Mouse (Mus musculus) limb, embryonic 14.5 days (tissue): ENCODE results near the gene Snrnp40. TPM values are rescaled to one million over a fixed set of nuclear protein-coding genes. Genes with fewer than 3 reads are reported as not detected.

Source experiments
- ATAC-seq: fragments of 200-750 bp; cut with Nextera tagmentation; 2 replicates; pipeline ENCODE4 v1.8.0; 2017; ENCODE audit warnings: low read depth, moderate number of reproducible peaks, moderate TSS enrichment; ENCODE audit not compliant: low FRiP score
- DNase-seq: peaks from one replicate; pipeline ENCODE4 v3.0.0-alpha.2; 2015; ENCODE audit warnings: low spot score
- H3K27ac ChIP-seq: fragments of 300-500 bp; sonication (generic); replicated peaks from 2 replicates; pipeline ENCODE4 v1.5.1; 2014; ENCODE audit warnings: low read depth, mild to moderate bottlenecking, low read length, moderate library complexity, mixed read lengths
- H3K27me3 ChIP-seq: fragments of 300-500 bp; sonication (generic); 2 replicates; pipeline ENCODE4 v1.6.1; 2014; ENCODE audit warnings: low read length, mixed read lengths; ENCODE audit not compliant: control insufficient read depth, insufficient read depth
- H3K36me3 ChIP-seq: fragments of 300-500 bp; sonication (generic); 2 replicates; pipeline ENCODE4 v1.6.1; 2014; ENCODE audit warnings: mild to moderate bottlenecking, low read length, moderate library complexity, mixed read lengths; ENCODE audit not compliant: control insufficient read depth, insufficient read depth
- H3K4me1 ChIP-seq: fragments of 300-500 bp; sonication (generic); 2 replicates; pipeline ENCODE4 v1.6.1; 2014; ENCODE audit warnings: antibody characterized with exemption, low read length, mixed read lengths; ENCODE audit not compliant: control insufficient read depth, insufficient read depth
- H3K4me2 ChIP-seq: fragments of 300-500 bp; sonication (generic); replicated peaks from 2 replicates; pipeline ENCODE4 v1.6.1; 2014; ENCODE audit warnings: low read depth, mild to moderate bottlenecking, low read length, moderate library complexity; ENCODE audit not compliant: severe bottlenecking
- H3K4me3 ChIP-seq: fragments of 300-500 bp; sonication (generic); replicated peaks from 2 replicates; pipeline ENCODE4 v1.5.1; 2014; ENCODE audit warnings: low read length
- H3K9ac ChIP-seq: fragments of 300-500 bp; sonication (generic); 2 replicates; pipeline ENCODE4 v1.6.1; 2014; ENCODE audit warnings: mild to moderate bottlenecking, low read depth, low read length, moderate library complexity; ENCODE audit not compliant: severe bottlenecking
- H3K9me3 ChIP-seq: fragments of 300-500 bp; sonication (generic); 2 replicates; pipeline ENCODE4 v1.6.1; 2016; ENCODE audit warnings: low read length; ENCODE audit not compliant: control insufficient read depth
- POLR2A ChIP-seq: fragments of 200-500 bp; IDR thresholded peaks from 2 replicates; pipeline ENCODE4 v1.8.0; 2012; ENCODE audit warnings: inconsistent platforms, mild to moderate bottlenecking, moderate library complexity, borderline replicate concordance; ENCODE audit not compliant: insufficient read depth, insufficient read length; ENCODE audit errors: extremely low read depth
- WGBS: fragments of 180-500 bp; shearing (Covaris S2); extraction: QIAGEN DNeasy Blood & Tissue Kit; methylation state at CpG from one replicate; pipeline ENCODE4 v1.1.7; 2014; 5-methylcytosine and 5-hydroxymethylcytosine counted together
- polyA plus RNA-seq, 2 experiments: library from polyadenylated mRNA; depleted of rRNA in 1 of 2; stranded (reverse) in 1 of 2; unstranded in 1 of 2; fragments of >200 nt; fragmentation: Nextera tagmentation in 1 of 2; extraction: Ambion mirVana in 1 of 2; gene quantifications; 2 replicates each; pipeline versions ENCODE4 v1.2.1 to v1.2.3; 2012 to 2014

Gene Snrnp40
- polyA plus RNA-seq, 2 experiments = 100 to 137 TPM

DNA sequence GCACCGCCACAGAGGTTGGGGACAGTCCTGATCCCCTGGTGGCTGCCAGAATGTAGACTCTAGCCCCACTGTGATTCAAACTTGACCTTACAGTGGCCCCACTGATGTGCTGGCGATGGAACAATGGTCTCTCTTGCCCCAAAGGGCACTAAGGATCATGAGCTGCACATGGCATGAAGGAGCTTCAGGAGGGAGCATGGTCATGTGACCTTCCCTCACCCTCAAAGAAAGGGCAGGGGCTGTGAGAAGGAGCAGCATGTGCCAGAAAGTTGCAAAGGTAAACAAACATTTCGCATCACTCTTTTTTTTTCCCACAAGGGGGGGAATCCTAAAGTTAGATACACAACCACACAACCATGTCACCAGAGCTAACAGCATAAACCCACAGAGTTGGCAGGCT lies 41.8 kb upstream of the Snrnp40 start:
- ATAC-seq (no peak), DNase-seq (no peak)
- Histone ChIP-seq H3K36me3 (peaks cover 59% of the 10 kb centered on the region), H3K9ac (no peak overlapping the region), H3K4me3 (no peak overlapping the region), H3K4me2 (no peak overlapping the region), H3K4me1 (no peaks in the 10 kb centered on the region), H3K9me3 (no peaks in the 10 kb centered on the region), H3K27me3 (no peaks in the 10 kb centered on the region), H3K27ac (no peak overlapping the region)
- 68% methylated on average over 3 of the region's 3 CpGs for WGBS
- no peak for TF ChIP-seq POLR2A

DNA sequence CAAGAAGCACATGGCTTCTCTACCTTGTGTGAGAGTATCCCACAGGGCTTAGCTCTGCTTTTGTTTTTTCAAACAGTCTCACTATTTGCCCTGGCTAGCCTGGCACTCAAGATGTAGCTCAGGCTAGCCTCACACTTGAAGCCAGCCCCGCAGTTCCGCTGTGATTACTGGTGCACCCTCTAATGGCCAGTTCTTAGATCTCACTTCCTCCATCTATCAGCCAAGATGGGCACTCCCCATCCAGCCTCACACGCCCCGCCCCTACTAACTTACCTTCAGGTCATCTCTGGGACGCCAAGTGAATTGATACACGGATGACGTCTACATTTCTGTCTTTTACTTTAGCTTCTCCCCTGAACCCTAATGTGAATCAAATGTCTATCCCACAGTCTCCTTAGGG lies 40.4 kb upstream of the Snrnp40 start:
- Histone ChIP-seq H3K4me3 (no peak overlapping the region), H3K27ac (no peak overlapping the region), H3K9me3 (no peaks in the 10 kb centered on the region), H3K9ac (no peak overlapping the region), H3K27me3 (no peaks in the 10 kb centered on the region), H3K4me1 (no peaks in the 10 kb centered on the region), H3K36me3 (peaks cover 61% of the 10 kb centered on the region), H3K4me2 (no peak overlapping the region)
- WGBS = 78% methylated on average over 7 of the region's 7 CpGs
- ATAC-seq = no peak
- no peak for DNase-seq
- TF ChIP-seq POLR2A = no peak

GRCm38 (mm10) chr4:130321640-130322039 lies 38.3 kb upstream of the Snrnp40 start:
- TF ChIP-seq POLR2A = no peak
- no peak overlapping the region for H3K4me2 ChIP-seq
- H3K9ac ChIP-seq = no peak overlapping the region
- H3K4me3 ChIP-seq = no peak overlapping the region
- H3K9me3 ChIP-seq = no peaks in the 10 kb centered on the region
- no peaks in the 10 kb centered on the region for H3K27me3 ChIP-seq
- no peaks in the 10 kb centered on the region for H3K4me1 ChIP-seq
- ATAC-seq (no peak), DNase-seq (no peak)
- peaks cover 63% of the 10 kb centered on the region for H3K36me3 ChIP-seq
- no peak overlapping the region for H3K27ac ChIP-seq
- 97% methylated on average over 7 of the region's 7 CpGs for WGBS

DNA sequence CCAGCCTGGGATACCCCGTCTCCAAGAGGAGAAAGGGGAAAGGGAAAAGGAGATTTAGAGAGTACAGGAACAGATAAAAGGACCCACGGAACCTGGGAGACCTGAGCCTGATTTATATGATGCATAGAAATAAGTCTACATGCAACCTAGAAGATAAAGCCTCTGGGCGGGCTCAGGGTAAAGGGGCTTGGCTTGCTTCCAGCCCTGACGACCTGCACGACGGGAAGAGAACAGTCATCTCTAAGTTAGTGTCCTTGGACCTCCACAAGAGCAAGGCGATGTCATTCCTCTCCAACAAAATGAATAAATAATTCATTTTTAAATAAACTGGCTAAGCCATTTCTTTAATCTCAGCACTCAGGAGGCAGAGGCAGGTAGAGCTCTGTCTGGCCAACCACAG lies 37.4 kb upstream of the Snrnp40 start:
- ATAC-seq (no peak), DNase-seq (no peak)
- H3K27ac ChIP-seq = no peak overlapping the region
- no peak for TF ChIP-seq POLR2A
- peaks cover 68% of the 10 kb centered on the region for H3K36me3 ChIP-seq
- 85% methylated on average over 7 of the region's 7 CpGs for WGBS
- no peak overlapping the region for H3K4me3 ChIP-seq
- no peaks in the 10 kb centered on the region for H3K27me3 ChIP-seq
- H3K9me3 ChIP-seq = no peaks in the 10 kb centered on the region
- no peak overlapping the region for H3K9ac ChIP-seq
- no peaks in the 10 kb centered on the region for H3K4me1 ChIP-seq
- H3K4me2 ChIP-seq = no peak overlapping the region

- ATAC-seq (no peak), DNase-seq (no peak)
- no peak for TF ChIP-seq POLR2A
- 74% methylated on average over 1 of the region's 1 CpGs for WGBS
- no peak overlapping the region for H3K9ac ChIP-seq
- no peaks in the 10 kb centered on the region for H3K27me3 ChIP-seq
- H3K36me3 ChIP-seq = peaks cover 70% of the 10 kb centered on the region
- H3K4me3 ChIP-seq = no peak overlapping the region
- no peaks in the 10 kb centered on the region for H3K9me3 ChIP-seq
- H3K4me1 ChIP-seq = no peaks in the 10 kb centered on the region
- H3K27ac ChIP-seq = no peak overlapping the region
- no peak overlapping the region for H3K4me2 ChIP-seq
Measured at GRCm38 (mm10) chr4:130323165-130323564, 36.8 kb upstream of the Snrnp40 start.

DNA sequence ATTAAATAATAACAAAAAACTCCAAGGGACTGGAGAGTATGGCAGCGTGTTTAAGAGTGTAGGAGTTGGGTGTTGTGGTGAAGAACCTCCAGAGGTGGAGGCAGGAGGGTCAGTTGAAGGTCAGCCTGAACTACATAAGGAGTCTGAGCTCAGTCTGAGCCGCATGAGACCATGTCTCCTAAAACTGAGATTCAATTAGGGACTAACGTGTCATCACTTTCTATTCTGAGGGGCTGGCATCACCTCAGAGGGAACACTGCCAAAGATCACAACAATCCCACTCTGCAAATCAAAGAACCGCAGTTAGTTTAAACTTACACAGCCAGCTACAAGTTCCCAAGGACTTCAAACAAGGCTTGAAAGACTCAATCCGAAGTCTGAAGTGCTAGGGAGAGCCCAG lies 36.3 kb upstream of the Snrnp40 start:
- no peak overlapping the region for H3K4me3 ChIP-seq
- DNase-seq (no peak), ATAC-seq (no peak)
- H3K27me3 ChIP-seq = no peaks in the 10 kb centered on the region
- H3K36me3 ChIP-seq = peaks cover 70% of the 10 kb centered on the region
- H3K27ac ChIP-seq = no peak overlapping the region
- no peak overlapping the region for H3K4me2 ChIP-seq
- H3K9ac ChIP-seq = no peak overlapping the region
- no peaks in the 10 kb centered on the region for H3K9me3 ChIP-seq
- TF ChIP-seq POLR2A = no peak
- H3K4me1 ChIP-seq = no peaks in the 10 kb centered on the region
- WGBS = 85% methylated on average over 5 of the region's 5 CpGs
